Mouse (Mus musculus) left cerebral cortex, postnatal 4 days (tissue): ENCODE measurements around the gene Etnk2. TPM values are rescaled to one million over a fixed set of nuclear protein-coding genes. Genes with fewer than 3 reads are reported as not detected.
A peak's percentile ranks its signal among the peaks of the same experiment; 100 is the strongest.

ENCODE experiments used
- DNase-seq: peaks from one replicate; pipeline ENCODE4 v3.0.0-alpha.2; 2022
- intact Hi-C: fragments of 180-260 bp; cut with DNase I; formaldehyde crosslinking; loops from one replicate; pipeline ENCODE4 v1.15.1; 2025
- total RNA-seq, 2 experiments: library from RNA; stranded (reverse); gene quantifications; 2 replicates each; pipeline ENCODE4 v1.2.3; 2021

The Etnk2 gene
- total RNA-seq, 2 experiments from 2014 or later, result 10.6 to 12.6 TPM

DNA sequence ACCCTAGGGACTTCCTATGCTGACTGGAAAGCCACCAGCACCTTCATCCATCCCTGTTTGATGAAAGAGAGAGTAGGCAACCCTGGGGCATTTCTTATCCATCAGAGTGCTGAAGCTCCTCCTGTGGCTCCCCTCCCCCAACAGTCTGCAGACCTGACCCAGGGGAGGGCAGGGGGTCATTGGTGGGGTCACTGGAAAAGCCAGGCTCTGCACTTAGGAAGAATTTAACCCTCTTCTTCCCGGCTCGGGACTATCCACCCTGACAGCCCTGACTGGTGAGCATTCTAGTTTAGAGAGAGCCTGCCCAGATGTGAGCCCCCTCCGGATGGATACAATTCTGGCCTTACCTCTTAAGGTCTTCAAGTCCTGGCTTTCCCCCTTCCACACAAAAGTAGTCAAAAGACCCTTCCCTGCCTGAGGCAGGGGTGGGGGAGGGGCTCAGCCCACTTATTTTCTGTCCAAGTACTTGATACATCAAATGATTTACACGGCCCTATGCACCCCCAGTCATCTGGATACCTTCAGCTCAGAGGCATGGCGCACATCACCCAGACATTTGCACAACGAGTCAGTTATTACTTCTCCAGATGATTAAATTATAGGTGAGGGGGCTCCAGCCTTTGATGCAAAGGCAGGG, 45.6 kb downstream of the Etnk2 start:
- intact Hi-C loops, result no loop called here
- DNase-seq, result no peak

DNA sequence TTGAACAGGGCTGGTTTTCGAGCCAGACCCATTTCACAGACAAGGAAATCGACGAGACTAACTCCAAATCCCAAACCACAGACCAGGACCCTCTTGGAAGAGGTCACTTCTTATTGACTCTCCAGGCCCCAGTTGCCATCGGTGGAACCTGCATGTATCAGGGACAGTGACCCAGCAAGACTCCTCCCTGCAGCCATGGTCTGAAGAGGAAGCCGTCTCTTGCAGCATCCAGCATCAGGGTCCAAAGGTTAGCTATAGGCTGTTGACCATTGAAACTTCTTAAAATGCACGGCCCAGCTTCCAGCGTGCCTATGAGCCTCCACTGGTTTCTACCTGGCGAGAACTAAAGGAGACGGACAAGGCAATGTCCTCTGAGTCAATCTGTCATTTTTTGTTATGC, 46.4 kb downstream of the Etnk2 start:
- intact Hi-C loops, result no loop called here
- no peak for DNase-seq

DNA sequence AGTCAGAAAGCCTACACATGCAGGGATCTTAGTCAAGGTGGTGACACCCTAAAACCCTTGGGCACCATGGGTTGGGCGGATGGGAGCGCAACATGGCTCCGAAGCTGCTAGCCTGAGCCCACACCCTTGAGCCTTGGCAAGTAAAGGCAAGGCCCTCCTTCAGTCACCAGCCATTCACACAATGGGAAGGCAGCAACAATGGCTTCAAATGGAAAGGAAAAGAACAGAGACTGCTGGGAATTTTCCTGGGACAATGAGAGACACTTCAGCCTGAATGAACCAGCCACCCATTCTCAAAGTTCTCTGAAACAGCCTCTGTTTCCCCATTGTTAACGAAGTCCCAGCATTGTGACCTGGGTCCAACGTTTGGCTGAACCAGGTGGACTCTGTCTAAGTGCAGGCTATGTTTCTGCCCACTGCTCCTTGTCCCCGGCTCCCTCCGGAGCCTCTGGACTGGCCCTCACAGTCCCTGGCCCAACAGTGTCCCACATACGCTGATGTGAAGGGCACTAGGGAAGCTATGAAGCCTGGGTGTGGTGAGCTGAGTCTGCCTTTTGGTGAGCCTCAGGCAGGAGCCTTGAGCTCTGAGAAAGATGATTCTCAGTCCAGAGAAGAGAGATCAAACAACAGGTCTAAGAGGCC, 48.3 kb downstream of the Etnk2 start:
- intact Hi-C loops, result no loop called here
- DNase-seq, result no peak

DNA sequence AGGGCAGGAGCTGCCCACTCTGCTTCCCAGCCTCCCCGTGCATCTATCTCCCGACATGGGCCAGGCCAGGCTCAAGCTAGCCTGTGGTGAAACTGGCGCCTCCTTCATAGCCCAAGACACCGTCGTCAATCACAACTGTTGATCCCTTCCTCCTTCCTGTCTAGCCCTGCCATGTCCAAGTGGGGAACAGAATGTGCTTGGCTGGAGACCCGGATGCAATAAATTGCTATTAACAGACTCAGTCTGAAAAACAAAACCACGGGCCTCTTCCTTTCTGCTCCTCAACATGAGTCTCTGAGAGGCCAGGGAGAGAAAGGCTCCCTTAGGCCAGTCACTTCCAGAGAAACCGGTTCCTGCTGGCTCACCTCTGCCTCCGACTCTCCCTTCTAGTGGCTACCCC, 49.6 kb downstream of the Etnk2 start:
- intact Hi-C loops, result no loop called here
- no peak for DNase-seq

DNA sequence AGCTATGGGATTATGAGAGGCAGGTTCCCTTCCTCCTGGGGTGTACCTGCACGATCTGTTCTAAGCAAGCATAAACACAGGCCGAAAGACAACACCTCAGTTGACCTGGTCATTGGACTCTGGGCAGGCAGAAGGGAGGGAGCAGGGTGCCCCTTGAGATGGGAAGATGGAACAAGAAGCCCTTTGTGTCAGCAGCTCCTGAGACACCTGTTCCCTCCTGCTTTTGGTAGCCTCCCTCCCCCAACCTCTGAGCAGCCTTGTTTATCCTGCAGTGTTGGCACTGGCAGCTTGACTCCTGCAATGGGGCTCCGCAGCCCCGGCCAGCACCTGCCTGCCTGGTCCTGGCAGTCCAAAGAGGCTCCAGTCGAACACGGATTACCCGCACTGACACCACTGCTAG, 51.7 kb downstream of the Etnk2 start:
- DNase-seq, result no peak
- intact Hi-C loops, result no loop called here

DNA sequence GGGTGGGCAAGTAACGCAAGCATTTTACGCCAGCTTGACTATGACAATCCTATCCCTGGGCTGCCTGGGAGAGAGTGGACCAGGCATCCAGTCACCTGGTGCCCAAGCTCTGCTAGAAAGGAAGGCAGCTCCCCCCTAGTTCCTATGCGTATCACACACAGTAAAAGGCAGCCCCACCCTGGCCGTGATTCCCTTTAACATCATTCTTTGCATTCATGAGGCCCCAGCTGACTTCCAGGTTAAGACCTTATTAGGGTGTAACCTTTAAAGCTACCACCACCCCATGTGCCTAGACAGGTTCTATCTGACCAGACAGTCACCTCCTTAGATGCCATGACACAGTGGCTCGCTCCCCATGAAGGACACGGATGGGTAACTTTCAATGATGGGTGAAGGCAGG, 52.1 kb downstream of the Etnk2 start:
- no peak for DNase-seq
- intact Hi-C loops, result no loop called here

DNA sequence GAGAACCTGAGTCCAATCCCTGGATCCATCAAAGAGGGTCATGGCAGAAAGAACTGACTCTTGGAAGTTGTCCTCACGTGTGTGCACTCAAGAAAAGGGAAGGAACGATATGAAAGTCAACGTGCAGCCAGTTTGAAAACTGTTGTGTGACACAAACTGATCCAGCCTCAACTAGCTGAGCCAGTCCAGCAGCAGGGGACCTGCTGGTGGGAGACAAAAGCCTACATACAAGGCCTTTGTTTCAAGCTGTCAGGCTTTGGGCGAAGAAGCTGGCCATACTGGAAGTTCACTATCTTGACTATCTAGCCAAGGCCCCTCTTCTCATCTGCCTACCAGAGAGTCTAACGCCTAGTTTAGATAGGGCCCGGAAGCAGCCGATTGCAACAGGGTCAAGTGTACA, 53.1 kb downstream of the Etnk2 start:
- intact Hi-C loops, result no loop called here
- no peak for DNase-seq

DNA sequence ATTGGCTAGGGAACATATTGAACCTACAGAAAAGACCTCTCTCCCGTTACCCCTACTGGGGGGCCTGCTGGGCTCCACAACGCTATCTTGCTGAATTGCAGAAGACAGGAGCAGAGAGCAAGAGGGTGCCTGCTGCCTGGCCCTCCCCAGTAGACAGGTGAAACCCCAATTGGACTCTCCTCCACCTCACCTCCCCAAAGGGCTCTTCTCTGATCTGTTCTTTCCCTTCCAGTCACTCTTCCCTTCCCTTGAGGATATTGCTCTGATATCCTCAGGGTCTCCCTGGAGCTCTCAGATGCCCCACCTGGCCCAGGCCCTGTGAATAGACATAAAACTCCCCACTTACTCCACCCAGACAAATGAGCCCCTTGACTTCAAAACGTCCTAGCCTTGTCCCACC, 53.7 kb downstream of the Etnk2 start:
- DNase-seq, result no peak
- intact Hi-C loops, result no loop called here

DNA sequence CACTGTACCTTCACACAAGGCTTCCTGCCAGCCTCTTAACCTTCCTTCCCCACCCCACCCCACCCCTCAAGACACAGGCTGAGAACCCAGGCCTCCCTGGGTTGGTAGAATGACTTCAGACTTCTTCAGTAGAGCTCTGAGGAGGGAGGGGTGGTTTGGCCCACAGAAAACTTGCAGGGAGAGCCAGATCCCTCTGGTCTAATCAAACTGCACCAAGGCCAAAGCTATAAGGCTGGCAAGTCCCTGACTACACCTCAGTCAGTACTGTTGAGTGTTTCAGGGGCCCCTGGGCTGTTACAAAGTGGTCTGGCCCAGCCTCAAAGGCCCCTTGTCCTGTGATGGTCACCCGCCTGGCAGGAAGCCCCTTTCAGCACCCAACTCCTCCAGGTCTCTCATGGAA, 54.2 kb downstream of the Etnk2 start:
- intact Hi-C loops, result no loop called here

DNA sequence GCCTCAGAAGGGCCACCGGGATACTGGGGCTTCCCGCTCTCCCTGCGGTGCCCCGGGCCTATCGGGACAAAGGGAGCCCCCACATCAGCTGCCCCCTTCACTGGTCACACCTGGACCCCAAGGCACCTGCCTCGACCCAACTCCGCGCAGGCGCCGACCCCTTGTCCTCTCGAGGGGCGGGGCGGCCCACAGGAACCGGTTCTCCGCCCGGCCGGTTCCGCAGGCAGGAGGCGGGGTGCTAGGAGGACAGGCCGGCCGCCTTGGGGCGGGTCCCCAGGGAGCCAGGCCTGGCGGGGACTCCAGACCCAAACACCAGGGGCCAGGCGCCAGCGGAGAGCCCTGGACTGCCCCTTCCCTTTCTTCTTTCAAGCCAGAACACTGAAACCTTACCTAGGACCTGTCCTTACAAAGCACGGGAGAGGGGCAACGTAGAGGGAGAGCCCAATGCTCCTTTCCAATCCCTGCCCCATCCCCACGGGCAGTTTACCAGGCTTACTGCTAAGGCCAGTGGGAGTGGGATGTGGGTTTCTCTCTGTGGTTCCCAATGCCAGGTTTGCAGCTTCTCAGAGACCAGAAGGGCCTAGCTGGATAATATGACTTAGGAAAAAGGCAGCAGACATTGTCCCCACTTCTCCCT, 54.9 kb downstream of the Etnk2 start:
- peak; percentile 18 for DNase-seq
- intact Hi-C loops, result no loop called here

More for the DNA sequence above, 54.2 kb downstream of the Etnk2 start:
- no peak for DNase-seq

DNA sequence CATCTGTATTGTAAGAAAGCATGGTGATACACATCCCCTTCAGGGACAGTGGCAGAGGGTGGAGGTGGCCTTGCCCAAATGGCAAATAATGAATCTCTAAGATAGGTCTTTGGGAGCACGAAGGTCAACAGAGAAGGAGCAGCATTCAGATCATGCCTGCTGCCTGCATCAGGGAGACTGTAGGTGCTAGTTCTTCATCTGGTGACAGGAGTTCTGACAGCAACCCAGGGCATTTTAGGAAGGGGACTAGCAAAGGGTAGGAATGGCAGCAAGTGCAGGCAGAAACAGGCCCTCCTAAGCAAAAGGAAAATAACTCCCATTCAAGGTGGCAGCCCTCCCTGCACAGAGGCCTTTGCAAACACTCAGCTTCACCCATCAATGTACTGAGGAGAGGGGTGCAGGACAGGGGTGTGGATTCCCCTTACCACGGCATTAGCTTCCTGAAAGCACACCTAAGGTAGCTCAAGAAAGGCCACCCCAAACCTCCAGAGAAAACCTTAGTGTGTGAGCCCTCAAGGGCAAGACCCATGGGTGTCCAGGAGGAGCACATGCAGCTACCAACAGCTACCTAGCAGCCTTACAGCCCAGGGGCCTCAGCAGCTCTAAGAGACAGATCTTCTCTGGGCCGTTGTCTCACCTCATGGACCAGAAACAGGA, 55.9 kb downstream of the Etnk2 start:
- DNase-seq, result no peak
- intact Hi-C loops, result no loop called here

DNA sequence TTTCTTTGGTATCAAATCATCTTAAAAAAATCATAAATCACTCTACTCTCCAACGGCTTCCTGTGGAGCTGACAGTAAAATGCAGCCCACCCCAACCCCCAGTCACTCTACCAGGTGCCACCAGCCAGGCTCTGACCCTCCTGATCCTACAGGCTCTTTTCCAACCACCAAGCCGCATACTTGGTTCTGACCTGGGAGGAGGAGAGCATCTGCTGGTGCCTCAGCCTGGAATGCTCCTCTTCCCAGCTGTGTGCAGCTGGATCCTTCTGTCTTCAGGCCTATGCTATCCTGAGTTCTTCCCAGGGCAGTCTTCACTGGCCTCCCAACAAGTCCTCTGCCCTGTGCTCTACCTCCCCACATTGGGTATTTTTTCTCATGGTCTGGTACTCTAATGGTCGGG, 57.1 kb downstream of the Etnk2 start:
- intact Hi-C loops, result no loop called here
- DNase-seq, result no peak

DNA sequence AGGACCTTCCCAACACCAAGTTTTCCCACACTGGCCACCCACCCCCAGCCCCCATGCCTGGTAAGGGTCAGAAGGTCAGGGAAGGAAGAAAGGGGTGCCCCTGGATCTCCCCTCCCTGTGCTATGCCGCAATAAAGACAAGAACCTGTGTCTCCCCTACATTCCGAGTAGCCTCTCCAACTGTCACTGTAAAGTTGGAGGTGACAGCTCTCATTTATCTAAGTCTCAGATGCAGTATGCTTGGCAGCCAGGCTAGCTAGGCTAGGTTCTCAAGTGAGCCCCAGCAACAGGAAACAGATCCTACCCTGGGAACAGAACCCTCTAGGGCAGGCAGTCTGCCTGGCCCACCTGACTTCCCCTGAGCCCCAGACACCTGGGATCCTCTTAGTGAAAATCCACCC, 57.7 kb downstream of the Etnk2 start:
- DNase-seq, result no peak
- intact Hi-C loops, result no loop called here

DNA sequence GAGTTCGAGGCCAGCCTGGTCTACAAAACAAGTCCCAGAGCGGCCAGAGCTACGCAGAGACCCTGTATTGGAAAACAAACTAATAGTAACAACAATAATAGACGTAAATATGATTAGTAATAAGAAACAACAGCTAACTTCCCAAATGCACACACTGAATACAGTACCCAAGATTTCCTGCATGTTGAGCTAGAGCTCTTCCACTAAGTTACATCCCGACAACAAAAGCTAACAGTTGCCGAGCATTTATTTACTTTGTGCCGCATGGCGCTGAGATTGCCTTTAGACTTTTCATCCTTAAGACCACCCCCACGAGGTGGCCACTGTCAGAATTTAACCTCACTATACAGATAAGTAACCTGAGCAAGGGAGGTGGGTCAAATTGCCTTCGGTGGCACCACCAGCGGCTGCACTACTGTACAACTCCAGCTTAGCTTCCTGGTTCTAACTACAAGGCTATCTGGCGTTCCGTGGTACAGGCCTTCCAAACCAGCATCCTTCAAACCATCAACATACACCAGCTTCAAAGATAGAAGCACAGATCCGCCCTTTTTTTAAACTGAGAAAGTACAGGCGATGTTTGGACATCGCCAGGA, 58.7 kb downstream of the Etnk2 start:
- no peak for DNase-seq
- intact Hi-C loops, result no loop called here

DNA sequence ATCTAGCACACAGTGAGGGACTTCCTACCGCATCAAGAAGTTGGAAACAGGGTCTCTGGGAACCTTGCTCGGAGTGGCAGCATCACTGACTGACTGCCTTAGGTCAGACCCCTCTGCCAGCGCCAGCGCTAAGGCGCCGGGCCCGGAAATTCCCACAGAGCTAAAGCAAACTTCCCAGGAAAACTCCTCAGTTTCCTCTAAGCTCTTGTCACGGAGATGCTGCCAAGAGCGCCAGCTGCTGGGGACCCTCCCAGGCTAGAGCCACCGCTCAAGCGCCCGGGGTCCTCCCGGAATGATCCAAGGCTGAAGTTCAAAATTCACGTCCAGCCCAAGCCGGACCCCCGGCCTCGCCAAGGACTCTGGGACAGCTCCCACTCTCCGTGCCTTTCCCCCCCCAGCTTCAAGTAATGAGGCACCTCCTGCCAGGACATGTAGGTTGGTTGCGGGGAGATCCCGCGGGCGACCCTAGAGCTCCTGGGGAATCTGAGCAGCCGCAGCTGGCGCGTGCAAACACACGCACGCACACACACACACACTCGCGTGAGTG, 59.3 kb downstream of the Etnk2 start:
- intact Hi-C loops, result no loop called here
- peak; percentile 42 for DNase-seq

DNA sequence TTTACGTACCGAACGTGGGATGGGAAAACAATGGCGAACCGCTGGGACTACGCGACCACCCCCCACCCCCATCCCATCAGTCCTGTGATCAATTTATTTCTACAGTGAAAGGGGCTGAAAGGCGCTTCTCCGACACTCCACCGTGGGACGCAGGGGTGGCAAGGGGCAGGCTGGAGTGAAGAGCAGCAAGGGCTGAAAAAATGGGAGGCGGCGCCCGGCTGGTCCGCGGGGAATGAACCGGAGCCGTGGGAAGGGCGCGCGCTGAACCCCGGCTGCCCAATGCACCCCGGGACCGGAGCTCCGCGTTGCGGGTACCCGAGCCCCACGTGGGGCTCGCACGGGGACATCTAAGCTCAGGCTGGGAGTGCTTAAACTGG, 59.8 kb downstream of the Etnk2 start:
- intact Hi-C loops, result no loop called here
- DNase-seq, result no peak

DNA sequence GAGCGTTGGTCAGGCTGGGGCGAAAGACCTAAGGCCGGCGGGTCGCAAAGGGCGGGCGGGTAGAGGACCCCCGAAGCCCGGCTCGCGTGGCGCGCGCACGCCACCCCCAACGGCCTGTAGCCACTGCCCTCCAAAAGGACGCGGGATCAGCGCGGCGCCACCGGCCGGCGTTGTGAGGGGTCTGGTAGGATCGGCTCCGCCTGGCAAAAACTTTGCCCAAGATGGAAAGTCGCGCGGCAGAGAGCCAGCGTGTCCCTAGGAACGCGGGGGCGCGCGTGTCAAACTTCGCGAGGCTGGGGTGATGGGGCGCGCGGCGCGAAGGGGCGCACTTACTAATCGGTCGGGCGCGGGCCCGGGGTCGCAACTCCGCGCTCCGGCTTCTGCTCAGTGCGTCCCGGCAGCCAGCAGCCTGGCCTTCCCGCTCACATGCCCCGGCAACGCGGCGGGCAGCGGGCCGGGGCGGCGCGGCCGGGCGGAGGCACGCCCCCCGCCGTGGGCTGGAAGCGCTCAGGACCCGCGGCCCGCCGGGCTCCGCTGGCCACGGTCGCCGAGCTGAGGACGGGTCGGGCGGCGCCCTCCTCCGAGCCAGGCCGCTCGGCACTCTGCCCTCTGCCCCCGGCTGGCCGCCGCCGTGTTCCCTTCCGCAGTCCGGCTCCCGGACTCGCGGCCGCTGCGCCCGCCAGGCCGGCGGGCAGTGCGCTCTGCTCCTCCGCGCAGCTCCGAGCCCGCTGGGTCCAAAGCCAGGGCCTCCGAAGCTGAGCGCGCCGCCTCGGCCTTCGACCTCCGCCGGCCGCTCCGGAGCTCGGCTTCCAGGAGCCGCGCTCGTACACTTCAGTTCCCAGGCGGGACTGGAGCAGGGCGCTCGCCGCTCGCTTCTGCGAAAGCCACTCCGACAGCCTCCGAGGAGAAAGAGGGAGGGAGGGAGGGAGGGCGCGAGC, 60.4 kb downstream of the Etnk2 start, which contains the start of gene Sox13:
TSS of gene Sox13 (minus strand) at position 835 of the 938 bp plus-strand sequence.
- peak; percentile 64 for DNase-seq
- intact Hi-C loops, result no loop called here

DNA sequence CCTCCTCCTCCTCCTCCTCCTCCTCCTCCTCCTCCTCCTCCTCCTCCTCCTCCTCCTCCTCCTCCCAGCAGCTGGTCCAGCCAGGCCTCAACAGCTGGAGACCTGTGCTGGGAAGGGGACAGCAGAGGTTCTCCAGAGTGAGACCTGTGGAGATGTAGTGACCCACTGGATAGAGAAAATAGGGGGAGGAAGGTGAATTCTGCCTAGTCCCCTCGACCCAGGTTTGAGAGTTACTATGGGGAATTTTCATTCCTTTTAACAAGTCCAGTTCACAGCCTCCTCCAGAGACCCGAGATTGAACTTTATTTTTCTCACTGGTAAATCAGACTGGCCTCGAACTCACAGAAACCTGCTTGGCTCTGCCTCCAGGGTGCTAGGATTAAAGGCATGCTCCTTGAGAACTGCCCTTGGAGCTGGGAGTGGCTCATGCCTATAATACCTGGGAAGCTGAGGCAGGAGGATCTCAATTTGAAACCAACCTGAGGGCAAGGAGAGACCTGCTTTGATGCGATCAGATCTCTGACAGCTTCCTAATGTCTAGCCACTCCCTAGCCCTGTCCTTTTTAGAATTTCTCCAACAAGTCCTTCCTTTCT, 61.3 kb downstream of the Etnk2 start:
- intact Hi-C loops, result no loop called here
- DNase-seq, result no peak
